Mouse (Mus musculus) midbrain, embryonic 16.5 days (tissue): Measurements from ENCODE around the gene Efna1. TPM values are rescaled to one million over a fixed set of nuclear protein-coding genes. Genes with fewer than 3 reads are reported as not detected.

Experiments used
- ATAC-seq: fragments of 200-750 bp; cut with Nextera tagmentation; 2 replicates; pipeline ENCODE4 v1.8.0; 2017; ENCODE audit warnings: moderate TSS enrichment
- H3K27ac ChIP-seq: fragments of 300-500 bp; sonication (generic); 2 replicates; pipeline ENCODE4 v1.5.1; 2014; ENCODE audit warnings: mild to moderate bottlenecking, low read length, mixed read lengths
- H3K27me3 ChIP-seq: fragments of 300-500 bp; sonication (generic); 2 replicates; pipeline ENCODE4 v1.6.1; 2014; ENCODE audit warnings: low read depth, low read length, mixed read lengths; ENCODE audit not compliant: control insufficient read depth, insufficient read depth
- H3K36me3 ChIP-seq: fragments of 300-500 bp; sonication (generic); 2 replicates; pipeline ENCODE4 v1.6.1; 2014; ENCODE audit warnings: mild to moderate bottlenecking, low read length, moderate library complexity, mixed read lengths; ENCODE audit not compliant: control insufficient read depth, insufficient read depth
- H3K4me1 ChIP-seq: fragments of 300-500 bp; sonication (generic); 2 replicates; pipeline ENCODE4 v1.6.1; 2014; ENCODE audit warnings: mild to moderate bottlenecking, low read length, mixed read lengths; ENCODE audit not compliant: control insufficient read depth, insufficient read depth
- H3K4me2 ChIP-seq: fragments of 300-500 bp; sonication (generic); 2 replicates; pipeline ENCODE4 v1.6.1; 2014; ENCODE audit warnings: mild to moderate bottlenecking, low read length, mixed read lengths
- H3K4me3 ChIP-seq: fragments of 300-500 bp; sonication (generic); 2 replicates; pipeline ENCODE4 v1.5.1; 2014; ENCODE audit warnings: low read depth, mild to moderate bottlenecking, low read length, moderate library complexity, mixed read lengths
- H3K9ac ChIP-seq: fragments of 300-500 bp; sonication (generic); 2 replicates; pipeline ENCODE4 v1.6.1; 2014; ENCODE audit warnings: low read depth, low read length, mixed read lengths
- H3K9me3 ChIP-seq: fragments of 300-500 bp; sonication (generic); replicated peaks from 2 replicates; pipeline ENCODE4 v1.6.1; 2014; ENCODE audit warnings: mild to moderate bottlenecking, low read length, mixed read lengths; ENCODE audit not compliant: control insufficient read depth, poor library complexity, severe bottlenecking
- WGBS: fragments of 180-500 bp; shearing (Covaris S2); extraction: QIAGEN DNeasy Blood & Tissue Kit; methylation state at CpG from one replicate; pipeline ENCODE4 v1.1.7; 2014; 5-methylcytosine and 5-hydroxymethylcytosine counted together
- polyA plus RNA-seq: library from polyadenylated mRNA; unstranded; fragments of >200 nt; fragmentation: Nextera tagmentation; extraction: Ambion mirVana; gene quantifications from 2 replicates; pipeline ENCODE4 v1.2.1, GENCODE M21; 2015

The Efna1 gene
- polyA plus RNA-seq = 6.8 and 7.4 TPM in 2 replicates

GRCm38 (mm10) chr3:89280606-89281511, at the start of gene Efna1:
Gene Efna1, minus strand, starts transcription at chr3:89281142.
- Histone ChIP-seq H3K27ac (peak within 1 kb of the TSS; percentile 51), H3K9me3 (no peaks in the 10 kb centered on the region), H3K4me2 (peak within 1 kb of the TSS; percentile 95), H3K4me3 (peak within 1 kb of the TSS; percentile 52), H3K4me1 (peaks cover 21% of the 10 kb centered on the region), H3K36me3 (no peaks in the 10 kb centered on the region), H3K27me3 (0 out of 2 replicates have a peak, but pooled peaks cover 4% of the 10 kb centered on the region), H3K9ac (peak within 1 kb of the TSS; percentile 62)
- under 1% methylated on average over 52 of the region's 52 CpGs for WGBS
- peak; percentile 34 for ATAC-seq

- Histone ChIP-seq H3K27me3 (no peaks in the 10 kb centered on the region), H3K27ac (no peak overlapping the region), H3K36me3 (no peaks in the 10 kb centered on the region), H3K9me3 (no peaks in the 10 kb centered on the region), H3K9ac (no peak overlapping the region), H3K4me1 (peaks cover 13% of the 10 kb centered on the region), H3K4me2 (no peak overlapping the region), H3K4me3 (no peak overlapping the region)
- ATAC-seq = no peak
- WGBS = 41% methylated on average over 3 of the region's 3 CpGs
Measured at GRCm38 (mm10) chr3:89330346-89330745, 49.4 kb upstream of the Efna1 start.

GRCm38 (mm10) chr3:89328623-89329022, 47.7 kb upstream of the Efna1 start:
- Histone ChIP-seq H3K4me1 (peaks cover 13% of the 10 kb centered on the region), H3K27ac (no peak overlapping the region), H3K36me3 (no peaks in the 10 kb centered on the region), H3K9ac (no peak overlapping the region), H3K27me3 (no peaks in the 10 kb centered on the region), H3K4me2 (no peak overlapping the region), H3K4me3 (no peak overlapping the region), H3K9me3 (no peaks in the 10 kb centered on the region)
- ATAC-seq = no peak
- WGBS = 19% methylated on average over 4 of the region's 4 CpGs

- WGBS = 57% methylated on average over 9 of the region's 9 CpGs
- Histone ChIP-seq H3K9ac (no peak overlapping the region), H3K4me2 (no peak overlapping the region), H3K36me3 (no peaks in the 10 kb centered on the region), H3K27ac (no peak overlapping the region), H3K4me3 (no peak overlapping the region), H3K4me1 (peaks cover 7% of the 10 kb centered on the region), H3K27me3 (no peaks in the 10 kb centered on the region), H3K9me3 (no peaks in the 10 kb centered on the region)
- no peak for ATAC-seq
Measured at GRCm38 (mm10) chr3:89327371-89327870, 46.5 kb upstream of the Efna1 start.

- Histone ChIP-seq H3K36me3 (no peaks in the 10 kb centered on the region), H3K4me1 (peaks cover 3% of the 10 kb centered on the region; the same call in 1 of the 2 replicates), H3K4me3 (no peak overlapping the region), H3K27me3 (no peaks in the 10 kb centered on the region), H3K27ac (no peak overlapping the region), H3K4me2 (no peak overlapping the region), H3K9ac (no peak overlapping the region), H3K9me3 (no peaks in the 10 kb centered on the region)
- 92% methylated on average over 8 of the region's 8 CpGs for WGBS
- ATAC-seq = no peak
Measured at GRCm38 (mm10) chr3:89325882-89326281, 44.9 kb upstream of the Efna1 start.

- H3K9ac ChIP-seq = peak within 1 kb of the TSS; percentile 88
- no peaks in the 10 kb centered on the region for H3K9me3 ChIP-seq
- peak; percentile 27 for ATAC-seq
- under 1% methylated on average over 53 of the region's 53 CpGs for WGBS
- peak within 1 kb of the TSS; percentile 92 for H3K27ac ChIP-seq
- peak within 1 kb of the TSS; percentile 76 for H3K4me3 ChIP-seq
- H3K4me1 ChIP-seq = peaks cover 14% of the 10 kb centered on the region
- H3K4me2 ChIP-seq = peak within 1 kb of the TSS; percentile 78
- H3K36me3 ChIP-seq = no peaks in the 10 kb centered on the region
- 0 out of 2 replicates have a peak, but pooled peaks cover 4% of the 10 kb centered on the region for H3K27me3 ChIP-seq
Measured at GRCm38 (mm10) chr3:89322514-89323165, 41.7 kb upstream of the Efna1 start, which contains the start of gene Efna3. Gene Efna3, minus strand, starts transcription at chr3:89322965.

GRCm38 (mm10) chr3:89322131-89322500, 41.2 kb upstream of the Efna1 start:
- peak overlapping the region; percentile 78 for H3K4me2 ChIP-seq
- H3K9ac ChIP-seq = peak overlapping the region; percentile 88
- 0 out of 2 replicates have a peak, but pooled peaks cover 4% of the 10 kb centered on the region for H3K27me3 ChIP-seq
- peak overlapping the region; percentile 76 for H3K4me3 ChIP-seq
- peaks cover 19% of the 10 kb centered on the region for H3K4me1 ChIP-seq
- 2% methylated on average over 14 of the region's 14 CpGs for WGBS
- ATAC-seq = peak; percentile 2; the same call in 1 of the 2 replicates
- no peaks in the 10 kb centered on the region for H3K36me3 ChIP-seq
- H3K9me3 ChIP-seq = no peaks in the 10 kb centered on the region
- peak overlapping the region; percentile 92 for H3K27ac ChIP-seq

- Histone ChIP-seq H3K4me2 (peak overlapping the region; percentile 78), H3K27ac (peak overlapping the region; percentile 92), H3K27me3 (0 out of 2 replicates have a peak, but pooled peaks cover 4% of the 10 kb centered on the region), H3K9me3 (no peaks in the 10 kb centered on the region), H3K4me1 (peaks cover 25% of the 10 kb centered on the region), H3K4me3 (peak overlapping the region; percentile 76), H3K9ac (peak overlapping the region; percentile 88), H3K36me3 (no peaks in the 10 kb centered on the region)
- WGBS = under 1% methylated on average over 62 of the region's 66 CpGs
- peak; percentile 18 for ATAC-seq
Measured at GRCm38 (mm10) chr3:89321183-89322130, 40.5 kb upstream of the Efna1 start.
